Mouse (Mus musculus) small intestine, adult 2 months (tissue): Measurements from ENCODE around the gene Fam198b. TPM values are rescaled to one million over a fixed set of nuclear protein-coding genes. Genes with fewer than 3 reads are reported as not detected.

Experiments
- H3K27ac ChIP-seq: fragments of 200-500 bp; 2 replicates; pipeline ENCODE4 v1.5.1; 2012; ENCODE audit warnings: low read depth, low read length, control low read depth, inconsistent platforms; ENCODE audit not compliant: insufficient read depth
- H3K27me3 ChIP-seq: fragments of 200-500 bp; 2 replicates; pipeline ENCODE4 v1.6.1; 2012; ENCODE audit warnings: mild to moderate bottlenecking, moderate library complexity, low read length, inconsistent platforms; ENCODE audit not compliant: control insufficient read depth, insufficient read depth
- H3K36me3 ChIP-seq: fragments of 200-500 bp; 2 replicates; pipeline ENCODE4 v1.6.1; 2012; ENCODE audit warnings: mild to moderate bottlenecking, low read length, control low read depth, inconsistent platforms; ENCODE audit not compliant: control insufficient read depth, insufficient read depth
- H3K4me1 ChIP-seq: fragments of 200-500 bp; 2 replicates; pipeline ENCODE4 v1.6.1; 2012; ENCODE audit warnings: low read length, inconsistent platforms, mixed read lengths; ENCODE audit not compliant: control insufficient read depth, insufficient read depth, insufficient read length
- H3K4me3 ChIP-seq: fragments of 200-500 bp; 2 replicates; pipeline ENCODE4 v1.5.1; 2012; ENCODE audit warnings: low read depth, mild to moderate bottlenecking, control low read depth, inconsistent platforms, low read length, moderate library complexity
- CTCF ChIP-seq: fragments of 200-500 bp; IDR thresholded peaks from 2 replicates; pipeline ENCODE4 v1.5.1; 2012; ENCODE audit warnings: low read depth, mild to moderate bottlenecking, control low read depth, inconsistent platforms, low read length, moderate library complexity, mixed read lengths; ENCODE audit not compliant: insufficient replicate concordance, insufficient read length; ENCODE audit errors: extremely low read depth
- POLR2A ChIP-seq: fragments of 200-500 bp; IDR thresholded peaks from 2 replicates; pipeline ENCODE4 v1.6.1; 2012; ENCODE audit warnings: low read depth, mild to moderate bottlenecking, control low read depth, inconsistent platforms, low read length, moderate library complexity
- WGBS: fragments of 180-500 bp; shearing (Covaris S2); methylation state at CpG from one replicate; pipeline ENCODE4 v1.1.7; 2018; 5-methylcytosine and 5-hydroxymethylcytosine counted together
- polyA plus RNA-seq: library from polyadenylated mRNA; depleted of rRNA; stranded (reverse); fragments of >200 nt; gene quantifications from 2 replicates; pipeline ENCODE4 v1.2.3, GENCODE M21; 2012

The Fam198b gene
- polyA plus RNA-seq, 1 experiment = 1.2 TPM

DNA sequence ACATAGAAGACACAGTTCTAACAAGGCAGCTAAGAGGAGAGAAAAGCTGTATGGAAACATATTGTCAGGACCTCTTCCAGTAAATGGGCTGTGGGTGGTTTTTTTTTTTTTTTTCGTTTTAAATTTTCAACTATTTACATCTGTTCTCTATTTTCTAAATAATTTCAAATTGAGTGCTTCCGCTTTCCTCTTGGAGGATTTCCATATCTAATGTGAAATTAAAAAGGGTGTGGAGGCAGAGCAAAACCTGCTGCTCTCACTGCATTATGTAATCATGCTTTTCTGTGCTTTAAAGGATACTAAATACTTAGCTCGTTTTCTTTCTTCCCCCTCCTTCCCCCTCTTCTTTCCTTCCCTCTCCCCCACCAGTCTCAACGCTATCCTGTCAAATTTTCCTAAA lies 35.5 kb upstream of the Fam198b start:
- no peaks in the 10 kb centered on the region for H3K27me3 ChIP-seq
- peaks cover 26% of the 10 kb centered on the region for H3K4me1 ChIP-seq
- whole genome bisulfite sequencing = 14% methylated on average over 4 of the region's 4 CpGs
- no peak overlapping the region for H3K4me3 ChIP-seq
- no peaks in the 10 kb centered on the region for H3K36me3 ChIP-seq
- no peak for TF ChIP-seq CTCF
- no peak for TF ChIP-seq POLR2A
- H3K27ac ChIP-seq = peak overlapping the region; percentile 97

DNA sequence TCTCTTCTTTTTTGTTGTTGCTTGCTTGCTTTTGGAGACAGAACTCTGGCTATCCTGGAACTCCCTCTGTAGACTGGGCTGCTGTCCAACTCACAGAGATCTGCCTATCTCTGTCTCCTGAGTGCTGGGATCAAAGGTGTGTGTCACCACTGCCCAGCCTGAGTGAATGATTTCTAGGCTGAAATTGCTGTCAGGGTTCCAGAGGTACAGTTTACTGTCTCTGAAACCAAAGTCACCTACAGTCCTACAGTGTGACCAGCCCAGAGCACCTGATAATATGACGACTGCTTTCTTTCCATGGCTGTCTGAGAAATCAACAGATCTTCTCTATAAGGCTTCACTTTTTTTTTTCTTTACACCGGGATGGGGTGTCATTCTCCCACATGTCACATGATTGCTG lies 34.7 kb upstream of the Fam198b start:
- Histone ChIP-seq H3K27me3 (no peaks in the 10 kb centered on the region), H3K27ac (peak overlapping the region; percentile 98), H3K4me3 (no peak overlapping the region), H3K4me1 (peaks cover 27% of the 10 kb centered on the region), H3K36me3 (no peaks in the 10 kb centered on the region)
- 29% methylated on average over 2 of the region's 2 CpGs for WGBS
- TF ChIP-seq POLR2A = no peak
- no peak for TF ChIP-seq CTCF

- WGBS = 65% methylated on average over 6 of the region's 6 CpGs
- H3K4me1 ChIP-seq = peaks cover 27% of the 10 kb centered on the region
- H3K27ac ChIP-seq = peak overlapping the region; percentile 60; the same call in 1 of the 2 replicates
- no peaks in the 10 kb centered on the region for H3K27me3 ChIP-seq
- no peak overlapping the region for H3K4me3 ChIP-seq
- no peak for TF ChIP-seq POLR2A
- TF ChIP-seq CTCF = no peak
- H3K36me3 ChIP-seq = no peaks in the 10 kb centered on the region
Measured at GRCm38 (mm10) chr3:79850656-79851055, 33.7 kb upstream of the Fam198b start.

DNA sequence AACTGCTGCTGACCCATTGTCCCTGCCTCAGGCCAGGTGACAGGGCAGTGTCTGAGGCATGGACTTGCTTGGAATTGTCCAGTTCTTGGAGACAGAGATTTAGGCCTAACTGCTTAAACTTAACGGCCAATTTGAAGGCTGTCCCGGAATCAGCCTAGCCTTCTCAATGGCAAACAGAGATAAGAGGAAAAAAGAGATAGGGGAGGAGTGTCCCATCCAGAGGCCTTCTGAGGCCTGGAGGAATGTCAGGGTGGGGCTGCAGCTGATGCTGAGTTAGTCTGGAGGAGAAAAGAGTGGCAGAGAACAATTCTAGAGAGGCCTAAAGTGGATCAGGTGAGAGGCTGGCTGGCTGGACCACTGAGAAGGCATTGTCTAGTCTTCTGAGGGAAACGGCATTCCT lies 32.2 kb upstream of the Fam198b start:
- Histone ChIP-seq H3K27ac (peak overlapping the region; percentile 87), H3K36me3 (no peaks in the 10 kb centered on the region), H3K27me3 (no peaks in the 10 kb centered on the region), H3K4me3 (peak overlapping the region; percentile 30; the same call in 1 of the 2 replicates), H3K4me1 (peaks cover 27% of the 10 kb centered on the region)
- TF ChIP-seq CTCF (no peak), POLR2A (no peak)
- WGBS = 21% methylated on average over 3 of the region's 3 CpGs

GRCm38 (mm10) chr3:79852654-79853166 lies 31.6 kb upstream of the Fam198b start, which contains the start of gene Tmem144:
Gene Tmem144 (minus strand): TSS chr3:79852773.
- Histone ChIP-seq H3K36me3 (no peaks in the 10 kb centered on the region), H3K27ac (peak within 1 kb of the TSS; percentile 87), H3K4me1 (peaks cover 27% of the 10 kb centered on the region), H3K27me3 (no peaks in the 10 kb centered on the region), H3K4me3 (peak within 1 kb of the TSS; percentile 30; the same call in 1 of the 2 replicates)
- WGBS = 40% methylated on average over 8 of the region's 8 CpGs
- TF ChIP-seq CTCF = no peak
- no peak for TF ChIP-seq POLR2A

DNA sequence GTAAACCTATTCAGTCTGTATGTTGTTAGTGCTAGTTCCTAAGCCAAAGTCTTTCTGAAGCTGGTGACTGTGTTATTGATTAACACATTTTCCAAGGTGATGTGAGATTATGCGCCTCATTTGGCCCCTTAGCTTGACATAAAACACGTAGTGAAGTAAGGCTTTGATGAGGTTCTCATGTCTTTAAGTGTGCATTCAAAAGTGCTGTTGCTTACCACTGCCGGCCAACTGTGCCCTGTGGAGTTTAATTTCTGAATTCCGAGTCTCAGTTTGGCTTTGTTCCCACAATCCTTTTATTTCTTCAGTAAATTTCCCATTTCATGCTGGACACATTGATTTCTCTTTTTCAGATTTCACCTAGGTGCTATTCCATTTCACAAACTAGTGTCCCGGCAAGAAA lies 26.6 kb upstream of the Fam198b start:
- Histone ChIP-seq H3K4me1 (peaks cover 10% of the 10 kb centered on the region), H3K27ac (no peak overlapping the region), H3K36me3 (no peaks in the 10 kb centered on the region), H3K4me3 (no peak overlapping the region), H3K27me3 (no peaks in the 10 kb centered on the region)
- 39% methylated on average over 5 of the region's 5 CpGs for WGBS
- TF ChIP-seq CTCF = no peak
- TF ChIP-seq POLR2A = no peak

- TF ChIP-seq POLR2A (no peak), CTCF (no peak)
- 51% methylated on average over 3 of the region's 3 CpGs for WGBS
Measured at GRCm38 (mm10) chr3:79858221-79858620, 26.1 kb upstream of the Fam198b start.

More at GRCm38 (mm10) chr3:79858221-79858620, 26.1 kb upstream of the Fam198b start:
- no peak overlapping the region for H3K4me3 ChIP-seq
- no peaks in the 10 kb centered on the region for H3K36me3 ChIP-seq
- no peak overlapping the region for H3K27ac ChIP-seq
- H3K4me1 ChIP-seq = peaks cover 8% of the 10 kb centered on the region
- no peaks in the 10 kb centered on the region for H3K27me3 ChIP-seq
